Mouse (Mus musculus): ENCODE measurements at regions not wholly inside any gene's neighbourhood (a gene's known extent, or its start where the extent isn't known, plus 50 kb on each side); places are given as distances from the start of the nearest gene placed in this dataset.

DNA sequence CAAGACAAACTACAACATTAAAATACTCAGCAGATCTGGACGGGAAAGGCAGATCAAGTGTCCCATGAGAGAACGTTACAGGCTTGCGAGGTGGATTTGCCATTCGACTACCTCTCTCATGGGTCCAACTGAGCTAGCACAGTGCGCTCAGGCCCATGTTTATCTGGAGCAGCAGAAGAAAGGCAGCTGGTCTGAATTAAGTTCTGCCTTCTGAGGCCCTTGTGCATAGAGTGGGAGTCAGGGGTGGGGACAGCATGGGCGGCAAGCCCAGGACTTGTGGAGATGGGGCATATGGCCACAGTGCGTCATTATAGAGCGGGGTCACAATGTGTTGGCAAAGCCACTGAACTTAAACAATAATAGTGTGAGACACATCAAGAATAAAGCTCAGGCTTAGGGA, 151.8 kb upstream of the Maf start:
- WGBS = 70% methylated on average over 8 of the region's 8 CpGs
- H3K4me3 ChIP-seq (replicated peaks) = no peak overlapping the region
- no peak overlapping the region for H3K27ac ChIP-seq (replicated peaks)
- H3K27me3 ChIP-seq = no peaks in the 10 kb centered on the region
- H3K36me3 ChIP-seq = no peaks in the 10 kb centered on the region
- H3K4me2 ChIP-seq (replicated peaks) = no peak overlapping the region
- ATAC-seq (ENCODE audit: insufficient number of reproducible peaks, low FRiP score, low TSS enrichment, low read depth) = no peak
- no peak overlapping the region for H3K9ac ChIP-seq
- no peaks in the 10 kb centered on the region for H3K9me3 ChIP-seq (replicated peaks)
- 0 out of 2 replicates have a peak, but pooled peaks cover 6% of the 10 kb centered on the region for H3K4me1 ChIP-seq

DNA sequence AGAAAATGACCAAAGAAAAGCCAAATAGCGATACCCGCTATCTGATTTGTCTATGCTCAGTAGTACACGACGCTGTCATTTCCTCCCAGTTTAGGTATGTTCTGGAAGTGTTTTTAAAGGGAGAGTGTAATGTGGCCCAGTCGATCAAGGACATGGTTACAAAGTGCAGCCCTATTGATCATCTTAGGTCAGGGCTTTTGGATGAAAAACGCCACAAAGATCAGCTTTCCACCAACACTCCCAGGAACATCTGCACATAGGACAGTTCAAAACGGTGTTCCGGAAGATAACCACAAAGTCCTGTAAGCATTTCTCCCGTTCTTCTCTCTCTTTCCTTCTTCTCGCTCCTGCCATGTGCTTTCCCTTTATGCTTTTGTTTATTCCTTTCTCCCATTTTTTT, 149.2 kb upstream of the Maf start:
- no peaks in the 10 kb centered on the region for H3K9me3 ChIP-seq (replicated peaks)
- 91% methylated on average over 10 of the region's 10 CpGs for WGBS
- no peak overlapping the region for H3K27ac ChIP-seq (replicated peaks)
- H3K9ac ChIP-seq = no peak overlapping the region
- no peaks in the 10 kb centered on the region for H3K27me3 ChIP-seq
- H3K4me2 ChIP-seq (replicated peaks) = no peak overlapping the region
- no peak overlapping the region for H3K4me3 ChIP-seq (replicated peaks)
- no peak for ATAC-seq (ENCODE audit: insufficient number of reproducible peaks, low FRiP score, low TSS enrichment, low read depth)
- no peaks in the 10 kb centered on the region for H3K4me1 ChIP-seq
- no peaks in the 10 kb centered on the region for H3K36me3 ChIP-seq

- Histone ChIP-seq H3K9ac (no peak overlapping the region), H3K4me2 (replicated peaks) (no peak overlapping the region), H3K9me3 (replicated peaks) (no peaks in the 10 kb centered on the region), H3K27ac (replicated peaks) (no peak overlapping the region), H3K4me1 (no peaks in the 10 kb centered on the region), H3K27me3 (no peaks in the 10 kb centered on the region), H3K36me3 (no peaks in the 10 kb centered on the region), H3K4me3 (replicated peaks) (no peak overlapping the region)
- no peak for ATAC-seq (ENCODE audit: insufficient number of reproducible peaks, low FRiP score, low TSS enrichment, low read depth)
- 89% methylated on average over 8 of the region's 8 CpGs for WGBS
These were observed 148.5 kb upstream of the Maf start for GRCm38 (mm10) chr8:115855934-115856629.

- no peak overlapping the region for H3K27ac ChIP-seq (replicated peaks)
- H3K9ac ChIP-seq = no peak overlapping the region
- no peaks in the 10 kb centered on the region for H3K4me1 ChIP-seq
- no peaks in the 10 kb centered on the region for H3K36me3 ChIP-seq
- no peaks in the 10 kb centered on the region for H3K27me3 ChIP-seq
- ATAC-seq (ENCODE audit: insufficient number of reproducible peaks, low FRiP score, low TSS enrichment, low read depth) = no peak
- no peak overlapping the region for H3K4me3 ChIP-seq (replicated peaks)
- no peaks in the 10 kb centered on the region for H3K9me3 ChIP-seq (replicated peaks)
- 76% methylated on average over 9 of the region's 9 CpGs for WGBS
- no peak overlapping the region for H3K4me2 ChIP-seq (replicated peaks)
These were observed 146.8 kb upstream of the Maf start for GRCm38 (mm10) chr8:115854209-115854900.

- 74% methylated on average over 1 of the region's 1 CpGs for WGBS
- H3K4me3 ChIP-seq (replicated peaks) = no peak overlapping the region
- H3K36me3 ChIP-seq = no peaks in the 10 kb centered on the region
- no peak overlapping the region for H3K27ac ChIP-seq (replicated peaks)
- no peak for ATAC-seq (ENCODE audit: insufficient number of reproducible peaks, low FRiP score, low TSS enrichment, low read depth)
- H3K9ac ChIP-seq = no peak overlapping the region
- H3K4me2 ChIP-seq (replicated peaks) = no peak overlapping the region
- H3K9me3 ChIP-seq (replicated peaks) = no peaks in the 10 kb centered on the region
- H3K27me3 ChIP-seq = no peaks in the 10 kb centered on the region
- H3K4me1 ChIP-seq = no peaks in the 10 kb centered on the region
These were observed 143.0 kb upstream of the Maf start for GRCm38 (mm10) chr8:115850552-115850951.

GRCm38 (mm10) chr8:115833391-115833790, 125.8 kb upstream of the Maf start:
- no peak overlapping the region for H3K4me3 ChIP-seq (replicated peaks)
- H3K27ac ChIP-seq (replicated peaks) = no peak overlapping the region
- H3K36me3 ChIP-seq = no peaks in the 10 kb centered on the region
- no peak for ATAC-seq (ENCODE audit: insufficient number of reproducible peaks, low FRiP score, low TSS enrichment, low read depth)
- no peak overlapping the region for H3K9ac ChIP-seq
- no peak overlapping the region for H3K4me2 ChIP-seq (replicated peaks)
- H3K27me3 ChIP-seq = no peaks in the 10 kb centered on the region
- no peaks in the 10 kb centered on the region for H3K4me1 ChIP-seq
- no peaks in the 10 kb centered on the region for H3K9me3 ChIP-seq (replicated peaks)

GRCm38 (mm10) chr8:115831675-115832074, 124.1 kb upstream of the Maf start:
- H3K4me1 ChIP-seq = 0 out of 2 replicates have a peak, but pooled peaks cover under 1% of the 10 kb centered on the region
- no peak for ATAC-seq (ENCODE audit: insufficient number of reproducible peaks, low FRiP score, low TSS enrichment, low read depth)
- H3K9ac ChIP-seq = no peak overlapping the region
- H3K9me3 ChIP-seq (replicated peaks) = no peaks in the 10 kb centered on the region
- H3K27me3 ChIP-seq = no peaks in the 10 kb centered on the region
- H3K4me2 ChIP-seq (replicated peaks) = no peak overlapping the region
- no peak overlapping the region for H3K4me3 ChIP-seq (replicated peaks)
- H3K36me3 ChIP-seq = no peaks in the 10 kb centered on the region
- WGBS = 18% methylated on average over 1 of the region's 1 CpGs
- H3K27ac ChIP-seq (replicated peaks) = no peak overlapping the region

GRCm38 (mm10) chr8:115830012-115830662, 122.5 kb upstream of the Maf start:
- Histone ChIP-seq H3K36me3 (no peaks in the 10 kb centered on the region), H3K4me3 (replicated peaks) (no peak overlapping the region), H3K4me2 (replicated peaks) (no peak overlapping the region), H3K27ac (replicated peaks) (no peak overlapping the region), H3K4me1 (peaks cover 9% of the 10 kb centered on the region; the same call in 1 of the 2 replicates), H3K9ac (no peak overlapping the region), H3K27me3 (no peaks in the 10 kb centered on the region), H3K9me3 (replicated peaks) (no peaks in the 10 kb centered on the region)
- 71% methylated on average over 4 of the region's 4 CpGs for WGBS
- ATAC-seq (ENCODE audit: insufficient number of reproducible peaks, low FRiP score, low TSS enrichment, low read depth) = no peak

DNA sequence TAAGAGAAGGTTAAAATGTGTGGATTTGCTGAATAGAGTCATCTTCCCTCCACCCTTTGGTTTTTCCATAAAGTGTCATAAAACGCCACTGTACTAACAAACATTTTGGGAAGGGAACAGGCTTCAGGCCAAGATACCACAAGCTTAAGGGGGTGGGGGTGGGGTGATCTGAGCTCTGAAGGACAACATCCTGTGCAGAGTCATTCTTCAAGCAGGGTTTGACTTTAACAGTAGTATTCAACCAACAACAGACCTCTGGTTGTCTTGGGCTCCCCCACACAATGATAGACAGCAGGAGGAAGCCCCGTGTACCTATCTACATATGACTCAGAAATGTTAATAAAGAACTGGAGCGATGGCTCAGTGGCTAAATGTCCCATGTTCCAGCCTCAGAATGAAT, 118.9 kb upstream of the Maf start:
- no peak for ATAC-seq (ENCODE audit: insufficient number of reproducible peaks, low FRiP score, low TSS enrichment, low read depth)
- H3K27me3 ChIP-seq = no peaks in the 10 kb centered on the region
- H3K9me3 ChIP-seq (replicated peaks) = no peaks in the 10 kb centered on the region
- no peak overlapping the region for H3K9ac ChIP-seq
- H3K4me2 ChIP-seq (replicated peaks) = no peak overlapping the region
- no peak overlapping the region for H3K4me3 ChIP-seq (replicated peaks)
- WGBS = 62% methylated on average over 3 of the region's 3 CpGs
- H3K27ac ChIP-seq (replicated peaks) = 0 out of 2 replicates have a peak overlapping the region, but pooled peaks have one; percentile 34
- H3K4me1 ChIP-seq = peaks cover 9% of the 10 kb centered on the region; the same call in 1 of the 2 replicates
- no peaks in the 10 kb centered on the region for H3K36me3 ChIP-seq

GRCm38 (mm10) chr8:115825899-115826502, 118.4 kb upstream of the Maf start:
- 0 out of 2 replicates have a peak overlapping the region, but pooled peaks have one; percentile 34 for H3K27ac ChIP-seq (replicated peaks)
- 48% methylated on average over 5 of the region's 5 CpGs for WGBS

GRCm38 (mm10) chr8:115824478-115824785, 116.8 kb upstream of the Maf start:
- Histone ChIP-seq H3K9me3 (replicated peaks) (no peaks in the 10 kb centered on the region), H3K27me3 (no peaks in the 10 kb centered on the region), H3K9ac (no peak overlapping the region), H3K4me2 (replicated peaks) (no peak overlapping the region), H3K27ac (replicated peaks) (no peak overlapping the region), H3K4me1 (peaks cover 9% of the 10 kb centered on the region; the same call in 1 of the 2 replicates), H3K4me3 (replicated peaks) (no peak overlapping the region), H3K36me3 (no peaks in the 10 kb centered on the region)
- no peak for ATAC-seq (ENCODE audit: insufficient number of reproducible peaks, low FRiP score, low TSS enrichment, low read depth)
- 72% methylated on average over 6 of the region's 6 CpGs for WGBS

More at GRCm38 (mm10) chr8:115825899-115826502, 118.4 kb upstream of the Maf start:
- ATAC-seq (ENCODE audit: insufficient number of reproducible peaks, low FRiP score, low TSS enrichment, low read depth) = no peak
- no peaks in the 10 kb centered on the region for H3K9me3 ChIP-seq (replicated peaks)
- H3K4me2 ChIP-seq (replicated peaks) = no peak overlapping the region
- H3K27me3 ChIP-seq = no peaks in the 10 kb centered on the region
- peaks cover 9% of the 10 kb centered on the region; the same call in 1 of the 2 replicates for H3K4me1 ChIP-seq
- no peaks in the 10 kb centered on the region for H3K36me3 ChIP-seq
- no peak overlapping the region for H3K9ac ChIP-seq
- H3K4me3 ChIP-seq (replicated peaks) = no peak overlapping the region
